Mouse (Mus musculus) T-helper 17 cell (primary cell): ENCODE measurements around the gene Acot4.
"Not testable (repeated sequence)": the region's sequence is repeated elsewhere in the genome, so short reads cannot be mapped to it uniquely, and the experiment has no call there.

Experiments
- in situ Hi-C, 2 experiments: fragments of 300-600 bp; cut with MboI, MseI; formaldehyde crosslinking; loops; 1 replicate in 1 of 2; 2 replicates in 1 of 2; pipeline ENCODE4 v1.15.1; 2025; ENCODE audit warnings: high pct_unique_total_duplicates in 2 of 2

The Acot4 gene

DNA sequence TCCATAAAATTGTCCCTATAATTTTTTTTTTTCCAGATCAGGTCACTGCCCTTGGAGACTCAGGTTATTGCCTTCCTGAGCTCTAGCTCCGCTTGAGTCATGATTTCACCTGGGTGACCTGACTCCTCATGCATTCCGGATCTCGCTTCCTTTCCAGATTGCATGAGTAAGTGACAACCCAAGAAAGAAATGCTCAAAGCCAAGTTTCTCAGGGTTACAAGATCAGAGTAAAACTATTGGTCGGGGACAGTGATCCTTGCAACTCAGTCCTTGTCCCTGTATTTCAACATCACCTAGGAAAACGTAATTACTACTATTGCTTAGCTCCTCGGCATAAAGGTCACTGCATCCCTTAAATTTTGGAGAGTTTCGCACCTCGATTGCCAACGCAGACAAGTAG lies 30.8 kb downstream of the Acot4 start, which contains the start of gene Acot5:
Acot5 (plus strand) TSS at position 340 of the 400 bp plus-strand sequence.
- in situ Hi-C loops = loop anchor here in 1 of 2 experiments (25.0 kb wide), 1 partner anchor 957 kb away; no protein-coding TSS in a partner anchor

DNA sequence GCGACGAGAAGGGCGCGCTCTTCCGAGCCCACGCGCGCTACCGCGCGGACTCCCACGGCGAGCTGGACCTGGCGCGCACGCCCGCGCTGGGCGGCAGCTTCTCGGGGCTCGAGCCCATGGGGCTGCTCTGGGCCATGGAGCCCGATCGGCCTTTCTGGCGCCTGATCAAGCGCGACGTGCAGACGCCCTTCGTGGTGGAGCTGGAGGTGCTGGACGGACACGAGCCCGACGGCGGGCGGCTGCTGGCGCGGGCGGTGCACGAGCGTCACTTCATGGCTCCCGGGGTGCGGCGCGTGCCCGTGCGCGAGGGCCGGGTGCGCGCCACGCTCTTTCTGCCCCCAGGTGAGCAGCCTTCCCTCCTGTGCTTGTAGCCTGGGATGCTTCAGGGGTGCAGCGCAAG lies 31.4 kb downstream of the Acot4 start:
- in situ Hi-C loops = loop anchor here in 1 of 2 experiments (25.0 kb wide), 1 partner anchor 957 kb away; no protein-coding TSS in a partner anchor

DNA sequence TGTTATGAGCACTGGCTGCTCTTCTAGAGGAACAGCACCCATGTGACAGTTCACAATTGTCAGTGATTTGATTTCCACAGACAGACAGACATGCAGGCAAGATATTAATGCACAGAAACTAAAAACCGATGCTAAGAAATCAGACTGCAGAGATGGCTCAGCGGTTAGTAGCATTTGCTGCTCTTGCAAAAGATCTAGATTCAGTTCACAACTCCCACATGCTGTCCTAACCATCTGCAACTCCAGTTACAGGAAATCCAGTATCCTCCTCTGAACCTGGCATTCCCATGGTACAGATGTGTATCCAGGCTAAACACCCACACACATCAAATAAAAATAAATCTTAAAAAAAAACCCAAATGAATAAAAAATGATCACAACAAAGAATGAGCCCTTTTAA lies 33.5 kb downstream of the Acot4 start:
- in situ Hi-C loops = loop anchor here in 1 of 2 experiments (10.0 to 25.0 kb wide), 2 partner anchors 63 to 959 kb away; no protein-coding TSS in a partner anchor

DNA sequence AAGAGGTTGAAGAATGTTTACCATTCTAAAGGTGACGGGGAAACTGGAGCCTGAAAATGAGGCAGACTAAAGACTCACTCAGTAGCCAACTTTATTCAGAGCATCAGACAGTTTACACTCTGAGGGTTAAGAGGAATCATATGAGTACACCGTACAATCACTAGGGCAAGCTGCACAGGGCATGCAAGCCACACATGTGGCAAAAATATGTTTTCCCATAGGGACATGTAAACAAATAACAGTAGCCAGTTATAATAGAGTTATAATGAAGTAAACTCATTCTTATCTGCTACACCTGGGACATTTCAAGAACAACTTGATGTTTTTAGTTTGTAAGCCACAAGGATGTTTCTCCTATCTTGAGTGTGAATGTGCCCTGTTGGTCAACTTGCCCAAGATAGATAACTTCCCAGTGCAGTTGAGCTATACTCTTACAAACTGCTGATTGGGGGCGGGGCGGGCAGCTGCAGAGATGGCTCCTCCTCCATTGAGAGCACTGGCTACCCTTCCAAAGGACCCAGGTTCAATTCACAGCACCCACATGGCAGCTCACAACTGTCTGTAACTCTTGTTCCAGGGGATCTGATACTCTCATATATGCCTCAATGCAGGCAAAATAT lies 39.3 kb downstream of the Acot4 start:
- in situ Hi-C loops = loop anchor here in 1 of 2 experiments (10.0 kb wide), 1 partner anchor 57 kb away; no protein-coding TSS in a partner anchor

DNA sequence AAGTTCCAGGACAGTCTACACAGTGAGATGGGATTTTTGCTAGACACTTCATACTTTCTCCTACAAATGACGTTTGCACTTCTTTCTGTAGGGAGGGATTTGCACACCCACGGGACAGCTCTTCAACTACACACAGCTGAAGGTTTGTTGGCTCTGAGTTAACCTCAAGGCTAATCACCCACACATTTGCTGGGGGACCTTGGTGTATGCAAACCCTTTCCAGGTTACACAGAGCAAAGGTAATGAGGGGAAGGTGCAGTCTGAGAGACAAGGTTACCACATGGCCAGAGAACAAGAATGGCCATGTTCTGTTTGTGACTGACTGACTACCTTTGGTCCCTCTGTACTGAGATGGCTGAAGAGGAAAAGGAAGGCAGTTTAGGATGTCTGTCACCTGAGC lies 45.7 kb downstream of the Acot4 start:
- in situ Hi-C loops = no loop called here

DNA sequence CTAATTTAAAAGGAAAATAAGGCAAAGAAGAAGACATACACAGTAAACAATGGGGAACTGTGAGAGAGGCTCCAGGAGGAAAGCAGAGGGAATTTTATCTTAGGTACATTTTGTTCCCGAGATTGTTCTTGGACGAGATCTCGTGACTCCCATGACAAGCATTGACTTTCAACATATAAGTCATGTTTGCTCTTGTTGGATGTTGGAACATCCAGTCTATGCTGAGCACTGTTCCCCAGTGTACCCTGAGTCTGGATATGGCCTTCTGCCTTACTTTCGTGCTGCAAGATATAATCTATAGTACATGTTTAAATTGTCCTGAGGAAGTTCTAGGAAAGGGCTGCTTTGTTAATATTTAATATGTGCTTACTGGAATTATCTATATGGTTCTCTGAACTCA lies 46.4 kb downstream of the Acot4 start:
- in situ Hi-C loops = no loop called here

DNA sequence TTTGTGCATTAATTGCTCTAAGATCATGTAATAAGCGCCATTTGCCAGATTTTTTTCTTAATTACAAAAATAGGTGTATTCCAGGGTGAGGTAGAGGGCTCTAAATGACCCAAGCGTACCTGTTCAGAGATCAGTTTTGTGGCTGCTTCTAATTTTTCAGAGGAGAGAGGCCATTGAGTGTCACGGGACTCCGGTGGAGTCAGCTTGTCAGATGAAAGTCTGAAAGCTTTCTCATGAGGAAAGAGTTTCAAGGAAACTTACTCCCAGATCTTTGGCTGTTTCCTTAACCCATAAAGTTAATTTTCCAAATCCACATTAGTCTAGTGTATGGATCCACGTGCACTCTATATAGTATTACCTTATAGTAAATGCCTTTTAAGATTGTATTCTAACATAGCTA lies 56.5 kb downstream of the Acot4 start:
- in situ Hi-C loops = not testable (repeated sequence)
